Mouse (Mus musculus): Measurements from ENCODE around the gene Ciz1. TPM values are rescaled to one million over a fixed set of nuclear protein-coding genes. Genes with fewer than 3 reads are reported as not detected.

The Ciz1 gene
- polyA plus RNA-seq, 1 experiment from 2014 or later, result 55.4 TPM

DNA sequence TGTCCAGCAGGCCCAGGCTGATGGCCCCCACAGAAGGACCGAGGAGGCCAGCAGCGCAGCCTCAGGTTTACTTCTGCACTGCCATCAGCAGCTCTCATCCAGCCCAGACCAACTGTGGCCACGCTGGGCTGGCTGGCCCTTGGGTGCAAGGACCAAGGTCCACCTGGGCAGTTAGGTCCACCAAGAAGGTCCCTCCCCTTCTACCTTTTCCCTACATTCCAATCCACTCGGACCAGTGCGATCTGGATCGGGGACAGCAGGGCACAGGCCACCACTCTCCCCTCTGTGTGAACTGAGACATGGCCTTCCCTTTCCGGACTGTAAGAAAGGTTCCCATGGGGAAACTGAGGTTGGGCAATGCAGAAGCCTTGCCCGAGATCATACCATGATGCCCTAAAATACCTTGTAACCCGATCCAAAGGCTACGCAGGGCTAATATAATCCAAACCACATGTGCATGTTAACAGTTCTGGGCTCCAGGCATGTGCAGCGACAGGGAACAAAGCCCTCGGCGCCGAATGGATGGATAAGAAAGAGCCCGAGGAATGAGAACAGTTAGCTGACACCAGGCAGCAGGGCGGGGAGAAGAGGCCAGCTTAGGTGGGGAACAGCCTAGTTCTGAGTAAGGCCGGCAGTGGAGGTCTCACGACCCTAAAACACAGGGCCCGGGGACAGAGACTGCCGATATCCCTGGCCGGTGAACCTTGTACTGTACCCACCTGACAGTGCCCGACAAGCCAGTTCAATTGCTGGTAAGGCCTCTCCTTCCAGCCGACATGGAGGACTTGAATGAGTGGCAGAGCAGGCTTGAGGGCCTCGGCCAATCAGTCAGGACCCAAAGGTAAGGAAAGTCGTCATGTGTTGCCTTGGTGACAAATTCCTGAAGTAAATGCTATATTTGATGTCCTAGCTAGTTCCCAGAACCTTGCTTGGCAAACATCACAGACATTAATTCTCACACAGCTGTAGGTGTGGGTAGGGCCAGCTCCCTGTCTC is 56.6 kb downstream of the Ciz1 start:
- Histone ChIP-seq H3K27ac (peak overlapping the region; percentile 95), H3K4me3 (replicated peaks) (0 out of 2 replicates have a peak overlapping the region, but pooled peaks have one; percentile 3), H3K36me3 (peaks cover 7% of the 10 kb centered on the region), H3K9ac (replicated peaks) (peak overlapping the region; percentile 38; the same call in 1 of the 2 replicates), H3K27me3 (no peaks in the 10 kb centered on the region), H3K4me1 (replicated peaks) (peaks cover 14% of the 10 kb centered on the region), H3K4me2 (peak overlapping the region; percentile 41), H3K9me3 (no peaks in the 10 kb centered on the region)
- WGBS, result 32% methylated on average over 25 of the region's 25 CpGs
- ATAC-seq (ENCODE audit: insufficient number of reproducible peaks, insufficient read depth, low FRiP score, low TSS enrichment, low read depth), result peak; percentile 70

DNA sequence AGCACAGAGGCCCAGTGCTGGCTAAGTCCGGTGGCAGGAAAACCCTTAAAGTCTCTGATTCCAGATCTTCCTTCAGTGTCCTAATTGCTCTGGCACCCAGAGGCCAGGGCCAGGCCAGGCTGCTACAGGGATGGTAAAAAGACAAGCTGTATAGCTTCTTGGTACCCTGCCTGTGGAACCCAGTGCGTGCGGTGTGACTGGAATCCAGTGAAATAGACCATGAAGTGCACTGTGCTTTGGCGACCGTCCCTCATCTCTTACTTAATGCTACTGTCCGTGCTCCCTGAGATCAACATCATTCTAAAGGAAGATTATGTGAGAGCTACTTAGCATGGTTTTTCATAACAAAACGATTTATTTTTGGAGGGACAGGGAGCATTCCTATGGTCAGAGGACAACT is 59.3 kb downstream of the Ciz1 start:
- Histone ChIP-seq H3K4me3 (replicated peaks) (no peak overlapping the region), H3K9ac (replicated peaks) (no peak overlapping the region), H3K27ac (peak overlapping the region; percentile 29; the same call in 1 of the 2 replicates), H3K4me1 (replicated peaks) (peaks cover 14% of the 10 kb centered on the region), H3K4me2 (no peak overlapping the region), H3K36me3 (peaks cover 29% of the 10 kb centered on the region), H3K9me3 (no peaks in the 10 kb centered on the region), H3K27me3 (no peaks in the 10 kb centered on the region)
- 90% methylated on average over 7 of the region's 7 CpGs for WGBS
- ATAC-seq (ENCODE audit: insufficient number of reproducible peaks, insufficient read depth, low FRiP score, low TSS enrichment, low read depth), result no peak

DNA sequence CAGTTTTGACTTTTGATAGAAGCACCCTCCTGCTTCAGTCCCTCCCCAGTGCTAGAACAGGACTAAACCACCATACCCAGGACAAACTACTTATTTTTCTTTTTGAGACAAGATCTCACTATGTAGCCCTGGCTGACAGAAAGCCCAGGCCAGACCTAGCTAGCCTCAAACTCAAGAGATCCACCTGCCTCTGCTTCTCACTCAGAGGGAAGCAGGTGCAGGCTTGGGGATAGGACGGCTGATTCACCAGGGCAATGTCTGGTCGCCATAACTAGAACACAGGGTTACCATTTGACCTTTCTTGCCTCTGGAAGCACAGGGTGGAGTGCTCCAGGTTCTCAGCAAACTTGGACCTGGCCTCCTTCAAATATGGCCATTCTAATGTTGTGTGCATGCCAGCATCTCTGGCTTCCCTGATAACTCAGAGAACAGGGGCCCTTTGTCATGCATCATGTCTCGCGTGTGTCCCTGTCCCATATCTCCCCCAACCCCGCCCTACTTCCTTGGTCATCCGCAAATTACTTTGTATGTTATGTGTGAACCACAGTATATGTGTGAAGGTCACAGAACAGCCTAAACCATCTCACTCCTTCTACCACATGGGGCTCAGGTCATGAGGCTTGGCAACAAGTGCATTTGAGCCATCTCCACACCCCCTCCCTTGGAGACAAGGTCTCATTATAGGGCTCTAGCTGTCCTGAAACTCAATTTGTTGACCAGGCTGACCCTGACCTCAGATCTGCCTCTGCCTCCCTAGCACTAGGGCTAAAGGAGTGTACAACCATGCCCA is 60.8 kb downstream of the Ciz1 start:
- no peak overlapping the region for H3K9ac ChIP-seq (replicated peaks)
- no peak overlapping the region for H3K27ac ChIP-seq
- peaks cover 44% of the 10 kb centered on the region for H3K36me3 ChIP-seq
- ATAC-seq (ENCODE audit: insufficient number of reproducible peaks, insufficient read depth, low FRiP score, low TSS enrichment, low read depth), result no peak
- no peak overlapping the region for H3K4me2 ChIP-seq
- H3K27me3 ChIP-seq, result no peaks in the 10 kb centered on the region
- H3K4me3 ChIP-seq (replicated peaks), result no peak overlapping the region
- H3K9me3 ChIP-seq, result no peaks in the 10 kb centered on the region
- H3K4me1 ChIP-seq (replicated peaks), result peaks cover 14% of the 10 kb centered on the region
- WGBS, result 92% methylated on average over 6 of the region's 6 CpGs

DNA sequence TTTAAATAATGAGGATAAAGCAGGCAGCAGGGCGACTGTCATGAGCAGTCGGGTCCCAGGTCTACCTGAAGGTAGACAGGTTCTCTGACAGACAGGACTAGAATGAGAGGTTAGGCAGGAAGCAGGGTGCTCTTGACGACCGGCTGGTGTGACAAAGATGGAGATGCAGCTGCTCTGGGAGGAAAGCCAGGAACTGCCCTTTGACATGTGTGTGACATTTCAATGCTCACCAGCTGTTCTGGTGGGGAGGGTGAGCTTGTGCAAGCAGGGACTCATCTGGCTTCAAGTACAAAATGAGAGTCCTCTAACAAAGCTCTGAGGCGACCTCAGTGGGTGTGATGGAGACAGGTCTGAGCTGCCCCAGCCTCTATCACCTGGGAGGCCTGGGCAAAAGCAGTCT is 61.8 kb downstream of the Ciz1 start:
- ATAC-seq (ENCODE audit: insufficient number of reproducible peaks, insufficient read depth, low FRiP score, low TSS enrichment, low read depth), result no peak
- Histone ChIP-seq H3K4me1 (replicated peaks) (peaks cover 7% of the 10 kb centered on the region), H3K27ac (no peak overlapping the region), H3K9me3 (no peaks in the 10 kb centered on the region), H3K4me2 (no peak overlapping the region), H3K9ac (replicated peaks) (no peak overlapping the region), H3K4me3 (replicated peaks) (no peak overlapping the region), H3K27me3 (no peaks in the 10 kb centered on the region), H3K36me3 (peaks cover 54% of the 10 kb centered on the region)
- WGBS, result 45% methylated on average over 5 of the region's 5 CpGs

DNA sequence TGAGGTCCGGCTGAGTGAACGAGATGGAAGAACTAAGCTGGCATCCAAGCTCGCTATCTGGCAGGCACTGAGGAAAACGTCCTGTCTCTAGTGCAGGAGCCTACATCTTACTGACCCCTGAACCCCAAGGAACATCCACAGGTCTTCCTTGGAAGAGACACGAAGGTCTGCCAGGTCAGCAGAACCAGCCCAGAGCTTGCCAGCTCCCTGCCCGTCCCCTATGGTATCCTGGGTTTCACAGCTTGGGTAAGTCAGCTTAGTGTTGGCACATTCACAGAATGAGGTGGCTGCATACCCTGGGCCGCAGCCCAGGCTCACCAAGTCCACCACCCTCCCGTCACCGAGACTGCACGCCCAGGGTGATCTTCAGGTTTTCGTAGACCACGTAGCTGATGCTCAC is 63.7 kb downstream of the Ciz1 start:
- Histone ChIP-seq H3K9ac (replicated peaks) (no peak overlapping the region), H3K4me1 (replicated peaks) (no peaks in the 10 kb centered on the region), H3K9me3 (no peaks in the 10 kb centered on the region), H3K4me3 (replicated peaks) (no peak overlapping the region), H3K27ac (no peak overlapping the region), H3K36me3 (peaks cover 73% of the 10 kb centered on the region), H3K27me3 (no peaks in the 10 kb centered on the region), H3K4me2 (no peak overlapping the region)
- no peak for ATAC-seq (ENCODE audit: insufficient number of reproducible peaks, insufficient read depth, low FRiP score, low TSS enrichment, low read depth)
- 95% methylated on average over 12 of the region's 12 CpGs for WGBS

DNA sequence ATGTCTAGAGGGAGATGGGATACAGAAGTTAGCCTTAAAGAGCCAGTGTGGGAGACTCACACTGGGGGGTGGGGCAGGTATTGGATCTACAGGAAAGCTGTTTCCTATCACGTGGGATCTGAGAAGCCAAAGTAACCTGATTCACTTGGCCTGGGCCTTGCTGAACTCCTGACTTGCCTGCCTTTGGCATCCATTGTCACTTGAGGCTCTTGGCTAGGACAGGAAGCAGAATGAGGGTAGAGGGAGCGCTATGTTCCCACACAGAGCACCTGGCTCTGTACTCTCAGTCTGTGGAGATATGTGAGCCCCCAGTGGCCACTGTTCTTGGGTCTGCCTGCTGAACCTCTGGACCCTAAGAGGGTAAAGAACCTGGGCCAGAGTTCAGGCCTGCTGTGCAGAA is 64.4 kb downstream of the Ciz1 start:
- H3K9ac ChIP-seq (replicated peaks), result 0 out of 2 replicates have a peak overlapping the region, but pooled peaks have one; percentile 3
- 63% methylated on average over 2 of the region's 2 CpGs for WGBS
- no peak overlapping the region for H3K4me3 ChIP-seq (replicated peaks)
- H3K27ac ChIP-seq, result no peak overlapping the region
- no peaks in the 10 kb centered on the region for H3K27me3 ChIP-seq
- ATAC-seq (ENCODE audit: insufficient number of reproducible peaks, insufficient read depth, low FRiP score, low TSS enrichment, low read depth), result no peak
- H3K36me3 ChIP-seq, result peaks cover 77% of the 10 kb centered on the region
- H3K4me1 ChIP-seq (replicated peaks), result no peaks in the 10 kb centered on the region
- H3K9me3 ChIP-seq, result no peaks in the 10 kb centered on the region
- no peak overlapping the region for H3K4me2 ChIP-seq

DNA sequence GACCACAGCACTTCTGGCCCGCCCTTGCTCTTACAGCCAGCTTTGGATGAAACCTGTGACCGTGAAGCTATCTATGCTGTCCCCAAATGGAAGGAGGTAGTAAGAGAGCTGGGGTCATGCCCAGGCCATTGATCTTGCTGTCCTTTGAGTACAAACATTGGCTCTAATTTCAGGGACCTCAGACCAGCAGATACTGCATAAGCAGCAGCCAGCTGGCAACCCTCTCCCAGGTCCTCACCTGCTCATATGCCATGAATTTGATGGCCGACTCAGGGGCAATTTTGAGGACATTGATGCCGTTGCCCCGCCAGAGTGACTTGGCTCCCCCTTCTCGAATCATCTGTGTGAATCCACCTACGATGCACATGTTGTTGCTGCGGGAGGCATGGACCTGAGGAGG is 65.4 kb downstream of the Ciz1 start:
- no peak for ATAC-seq (ENCODE audit: insufficient number of reproducible peaks, insufficient read depth, low FRiP score, low TSS enrichment, low read depth)
- no peak overlapping the region for H3K27ac ChIP-seq
- 0 out of 2 replicates have a peak, but pooled peaks cover 2% of the 10 kb centered on the region for H3K4me1 ChIP-seq (replicated peaks)
- no peaks in the 10 kb centered on the region for H3K9me3 ChIP-seq
- H3K9ac ChIP-seq (replicated peaks), result no peak overlapping the region; the same call in 1 of the 2 replicates
- H3K36me3 ChIP-seq, result peaks cover 77% of the 10 kb centered on the region
- H3K4me3 ChIP-seq (replicated peaks), result no peak overlapping the region
- WGBS, result 87% methylated on average over 8 of the region's 8 CpGs
- no peak overlapping the region for H3K4me2 ChIP-seq
- no peaks in the 10 kb centered on the region for H3K27me3 ChIP-seq

DNA sequence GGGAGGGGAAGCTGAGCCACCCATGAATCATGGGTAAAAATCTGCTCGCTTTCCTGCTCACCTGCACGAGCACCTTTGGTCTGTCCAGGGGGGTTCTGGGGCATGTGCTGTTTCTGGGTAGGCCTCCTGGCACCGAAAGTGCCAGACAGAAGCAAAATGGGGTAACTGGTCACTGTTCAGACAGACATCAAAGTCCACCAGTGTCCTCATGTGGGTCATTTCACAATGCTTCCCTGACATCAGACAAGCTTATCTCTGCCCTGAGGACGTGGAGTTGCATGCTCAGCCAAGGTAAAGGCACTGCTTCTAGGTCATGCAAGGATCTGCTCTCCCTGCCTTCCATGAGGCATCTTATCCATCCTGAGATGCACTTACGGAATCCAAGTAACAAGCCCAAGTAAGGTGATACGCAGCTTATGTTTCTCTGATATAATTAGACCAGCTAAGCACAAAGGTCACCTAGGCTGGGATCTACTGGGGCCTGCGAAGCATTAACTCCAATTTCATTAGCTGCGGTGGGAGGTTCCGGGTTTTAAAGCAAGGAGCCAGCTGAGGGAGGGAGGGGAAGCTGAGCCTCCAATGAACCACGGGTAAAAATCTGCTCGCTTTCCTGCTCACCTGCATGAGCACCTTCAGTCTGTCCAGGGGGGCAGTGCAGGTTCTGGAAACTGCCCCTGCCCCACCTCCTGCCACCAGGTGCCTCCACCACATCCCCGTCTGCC is 66.5 kb downstream of the Ciz1 start:
- H3K4me1 ChIP-seq (replicated peaks), result peaks cover 13% of the 10 kb centered on the region
- H3K4me3 ChIP-seq (replicated peaks), result no peak overlapping the region
- 74% methylated on average over 12 of the region's 12 CpGs for WGBS
- H3K4me2 ChIP-seq, result no peak overlapping the region
- H3K27ac ChIP-seq, result no peak overlapping the region
- no peak for ATAC-seq (ENCODE audit: insufficient number of reproducible peaks, insufficient read depth, low FRiP score, low TSS enrichment, low read depth)
- H3K9me3 ChIP-seq, result no peaks in the 10 kb centered on the region
- H3K36me3 ChIP-seq, result peaks cover 77% of the 10 kb centered on the region
- H3K9ac ChIP-seq (replicated peaks), result no peak overlapping the region
- H3K27me3 ChIP-seq, result no peaks in the 10 kb centered on the region

DNA sequence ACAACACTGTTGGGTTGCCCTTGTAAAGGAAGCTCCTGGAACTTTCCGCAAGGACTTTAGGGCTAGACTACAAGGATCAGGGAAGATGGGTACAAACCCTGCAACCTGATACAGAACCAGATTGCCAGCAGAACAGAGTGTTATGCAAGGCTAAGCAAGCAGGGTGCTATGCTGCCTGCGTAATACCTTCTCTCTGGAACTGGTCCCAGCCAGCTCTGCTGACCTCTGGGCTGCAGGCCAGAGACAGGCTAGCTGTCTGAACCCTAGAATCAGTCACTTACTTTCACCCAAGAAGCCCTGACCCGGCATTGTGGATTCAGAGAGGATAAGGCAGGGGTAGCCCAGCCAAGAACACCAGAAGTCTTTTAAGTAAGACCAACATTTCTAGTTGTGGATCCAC is 67.2 kb downstream of the Ciz1 start:
- no peak overlapping the region for H3K9ac ChIP-seq (replicated peaks)
- peaks cover 69% of the 10 kb centered on the region for H3K36me3 ChIP-seq
- no peaks in the 10 kb centered on the region for H3K9me3 ChIP-seq
- 84% methylated on average over 3 of the region's 3 CpGs for WGBS
- no peak overlapping the region for H3K4me2 ChIP-seq
- H3K27me3 ChIP-seq, result no peaks in the 10 kb centered on the region
- H3K27ac ChIP-seq, result no peak overlapping the region
- ATAC-seq (ENCODE audit: insufficient number of reproducible peaks, insufficient read depth, low FRiP score, low TSS enrichment, low read depth), result no peak
- no peak overlapping the region for H3K4me3 ChIP-seq (replicated peaks)
- peaks cover 19% of the 10 kb centered on the region for H3K4me1 ChIP-seq (replicated peaks)

DNA sequence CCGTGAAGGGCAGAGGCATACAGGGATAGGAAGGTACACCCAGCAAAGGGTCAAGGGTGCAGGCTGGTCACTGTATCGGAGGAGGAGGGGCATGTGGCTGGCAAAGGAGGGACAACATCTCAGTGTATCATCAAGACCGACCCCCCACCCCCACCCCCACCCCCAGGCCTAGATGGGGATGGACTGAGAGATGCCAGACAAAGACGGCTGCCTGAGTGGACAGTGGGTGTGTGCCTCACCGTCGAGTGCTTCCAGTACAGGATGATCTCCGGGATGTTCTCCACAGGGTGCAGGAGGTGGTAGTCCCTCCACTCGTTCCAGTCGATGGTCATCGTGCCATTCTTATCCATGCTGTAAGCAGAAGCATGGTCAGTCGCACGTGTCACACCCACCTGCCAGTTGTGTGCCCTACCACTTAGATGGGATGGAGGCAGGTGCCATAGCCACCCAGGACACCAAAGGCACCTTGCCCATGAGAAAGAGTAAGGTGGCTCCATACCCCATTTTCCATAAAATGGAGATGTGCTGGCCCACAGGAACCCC is 68.0 kb downstream of the Ciz1 start:
- Histone ChIP-seq H3K27me3 (no peaks in the 10 kb centered on the region), H3K9ac (replicated peaks) (no peak overlapping the region), H3K4me1 (replicated peaks) (peaks cover 27% of the 10 kb centered on the region), H3K4me3 (replicated peaks) (no peak overlapping the region), H3K4me2 (no peak overlapping the region), H3K27ac (no peak overlapping the region), H3K9me3 (no peaks in the 10 kb centered on the region), H3K36me3 (peaks cover 61% of the 10 kb centered on the region)
- no peak for ATAC-seq (ENCODE audit: insufficient number of reproducible peaks, insufficient read depth, low FRiP score, low TSS enrichment, low read depth)
- 92% methylated on average over 12 of the region's 12 CpGs for WGBS

Measured in limb, embryonic 12.5 days (tissue).